Mouse (Mus musculus): ENCODE measurements around the gene Efna5. TPM values are rescaled to one million over a fixed set of nuclear protein-coding genes. Genes with fewer than 3 reads are reported as not detected.

Efna5 gene
- polyA plus RNA-seq, 1 experiment from 2014 or later = 42.2 TPM

DNA sequence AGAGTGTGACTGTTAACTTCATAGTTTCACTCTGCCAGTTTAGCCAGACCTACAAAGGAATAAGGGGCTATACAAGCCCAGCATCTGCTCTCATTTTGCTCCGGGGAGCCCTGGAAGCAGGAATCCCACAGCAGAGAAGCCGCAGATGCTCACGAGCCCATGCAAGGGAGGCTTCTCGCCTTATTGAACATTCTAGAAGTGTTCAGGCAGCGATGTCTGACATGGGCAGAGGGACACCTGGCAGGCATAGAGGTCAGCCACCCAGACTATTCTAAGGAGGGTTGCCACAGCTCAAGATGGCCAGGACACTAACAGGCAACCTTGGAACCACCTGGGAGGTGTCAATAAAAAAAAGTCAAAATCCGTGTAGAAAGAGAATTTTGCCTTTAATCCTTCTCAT lies 214.4 kb downstream of the Efna5 start:
- H3K9ac ChIP-seq (ENCODE audit: low read length) = no peak overlapping the region
- H3K36me3 ChIP-seq (ENCODE audit: control insufficient read depth, insufficient read depth, low read length) = no peaks in the 10 kb centered on the region
- ATAC-seq (replicated peaks; ENCODE audit: low FRiP score) (no peak), DNase-seq (ENCODE audit: low spot score) (no peak)
- no peaks in the 10 kb centered on the region for H3K27me3 ChIP-seq (ENCODE audit: control insufficient read depth, insufficient read depth, low read length)
- no peak overlapping the region for H3K27ac ChIP-seq (ENCODE audit: low read depth, low read length)
- no peaks in the 10 kb centered on the region for H3K4me1 ChIP-seq (replicated peaks; ENCODE audit: control insufficient read depth, insufficient read depth, low read length)
- H3K4me2 ChIP-seq (ENCODE audit: low read depth, low read length, severe bottlenecking) = no peak overlapping the region
- no peaks in the 10 kb centered on the region for H3K9me3 ChIP-seq (ENCODE audit: control insufficient read depth, low read length)
- WGBS = 83% methylated on average over 6 of the region's 6 CpGs
- no peak overlapping the region for H3K4me3 ChIP-seq (ENCODE audit: low read depth, low read length)

DNA sequence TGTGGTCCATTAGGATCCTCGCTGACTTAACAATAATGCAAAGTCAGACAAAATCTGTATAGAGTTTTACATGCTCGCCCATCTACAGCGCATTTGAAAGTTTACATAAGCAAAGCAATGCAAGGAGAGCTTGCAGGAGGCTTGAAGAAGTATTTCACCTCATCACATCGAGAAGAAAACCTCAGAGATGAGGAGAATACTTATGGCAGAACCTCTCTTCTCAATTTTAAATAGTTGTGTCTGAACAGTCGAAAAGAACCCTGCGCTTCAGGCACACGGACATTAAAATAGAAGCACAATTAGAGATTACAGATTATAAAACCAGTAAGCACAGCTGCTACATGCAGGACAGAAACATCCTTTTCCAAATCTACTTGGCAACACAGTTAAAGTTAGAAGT lies 215.3 kb downstream of the Efna5 start:
- H3K9ac ChIP-seq (ENCODE audit: low read length) = no peak overlapping the region
- no peaks in the 10 kb centered on the region for H3K9me3 ChIP-seq (ENCODE audit: control insufficient read depth, low read length)
- H3K36me3 ChIP-seq (ENCODE audit: control insufficient read depth, insufficient read depth, low read length) = no peaks in the 10 kb centered on the region
- 91% methylated on average over 7 of the region's 7 CpGs for WGBS
- DNase-seq (ENCODE audit: low spot score) (no peak), ATAC-seq (replicated peaks; ENCODE audit: low FRiP score) (no peak)
- no peak overlapping the region for H3K4me3 ChIP-seq (ENCODE audit: low read depth, low read length)
- H3K27ac ChIP-seq (ENCODE audit: low read depth, low read length) = no peak overlapping the region
- no peak overlapping the region for H3K4me2 ChIP-seq (ENCODE audit: low read depth, low read length, severe bottlenecking)
- no peaks in the 10 kb centered on the region for H3K4me1 ChIP-seq (replicated peaks; ENCODE audit: control insufficient read depth, insufficient read depth, low read length)
- no peaks in the 10 kb centered on the region for H3K27me3 ChIP-seq (ENCODE audit: control insufficient read depth, insufficient read depth, low read length)

DNA sequence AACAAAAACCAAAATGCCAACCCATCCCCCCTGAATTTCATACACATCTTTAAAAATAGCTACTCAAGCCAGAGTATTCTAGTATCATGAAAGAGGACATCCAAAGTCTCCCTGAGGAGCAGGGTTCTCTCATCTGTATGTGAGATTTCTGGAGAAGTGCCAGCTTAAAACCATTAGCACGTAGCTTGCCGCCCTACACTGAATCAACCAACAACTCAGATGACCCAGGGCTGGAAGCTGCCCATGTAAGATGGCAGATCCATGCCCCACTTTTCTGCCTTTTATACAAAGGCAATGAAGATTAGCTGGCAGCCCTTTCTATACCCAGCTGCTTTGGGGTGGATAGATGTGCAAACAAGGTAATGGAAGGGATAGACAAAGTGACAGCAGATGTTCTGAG lies 216.4 kb downstream of the Efna5 start:
- no peaks in the 10 kb centered on the region for H3K36me3 ChIP-seq (ENCODE audit: control insufficient read depth, insufficient read depth, low read length)
- peaks cover 6% of the 10 kb centered on the region for H3K4me1 ChIP-seq (replicated peaks; ENCODE audit: control insufficient read depth, insufficient read depth, low read length)
- H3K4me3 ChIP-seq (ENCODE audit: low read depth, low read length) = no peak overlapping the region
- 94% methylated on average over 2 of the region's 2 CpGs for WGBS
- no peak for ATAC-seq (replicated peaks; ENCODE audit: low FRiP score)
- DNase-seq (ENCODE audit: low spot score) = no peak
- H3K27ac ChIP-seq (ENCODE audit: low read depth, low read length) = no peak overlapping the region
- no peaks in the 10 kb centered on the region for H3K27me3 ChIP-seq (ENCODE audit: control insufficient read depth, insufficient read depth, low read length)
- no peak overlapping the region for H3K9ac ChIP-seq (ENCODE audit: low read length)
- no peak overlapping the region for H3K4me2 ChIP-seq (ENCODE audit: low read depth, low read length, severe bottlenecking)
- no peaks in the 10 kb centered on the region for H3K9me3 ChIP-seq (ENCODE audit: control insufficient read depth, low read length)

DNA sequence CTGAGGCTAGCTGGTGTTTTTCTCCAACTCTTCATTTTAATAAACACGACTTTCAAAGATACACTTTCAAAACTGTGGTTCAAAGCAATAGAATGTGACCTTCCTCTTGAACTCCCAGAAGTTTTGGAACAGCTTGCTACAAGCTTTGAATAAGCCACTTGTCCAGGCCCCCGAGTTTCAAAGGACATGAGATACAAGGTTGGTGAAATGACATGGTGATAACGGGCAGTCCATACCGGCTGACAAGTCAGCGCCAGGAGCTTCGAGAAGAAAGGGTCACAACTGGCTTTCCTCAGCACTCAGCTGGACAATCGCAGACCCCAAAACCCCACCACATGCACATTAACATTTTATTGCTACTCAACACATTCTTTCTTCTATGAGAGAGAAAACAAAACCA lies 219.3 kb downstream of the Efna5 start:
- no peak overlapping the region for H3K4me3 ChIP-seq (ENCODE audit: low read depth, low read length)
- H3K4me1 ChIP-seq (replicated peaks; ENCODE audit: control insufficient read depth, insufficient read depth, low read length) = peaks cover 7% of the 10 kb centered on the region
- no peak overlapping the region for H3K9ac ChIP-seq (ENCODE audit: low read length)
- no peak overlapping the region for H3K27ac ChIP-seq (ENCODE audit: low read depth, low read length)
- H3K4me2 ChIP-seq (ENCODE audit: low read depth, low read length, severe bottlenecking) = no peak overlapping the region
- no peaks in the 10 kb centered on the region for H3K27me3 ChIP-seq (ENCODE audit: control insufficient read depth, insufficient read depth, low read length)
- 72% methylated on average over 7 of the region's 7 CpGs for WGBS
- DNase-seq (ENCODE audit: low spot score) (no peak), ATAC-seq (replicated peaks; ENCODE audit: low FRiP score) (no peak)
- no peaks in the 10 kb centered on the region for H3K36me3 ChIP-seq (ENCODE audit: control insufficient read depth, insufficient read depth, low read length)
- H3K9me3 ChIP-seq (ENCODE audit: control insufficient read depth, low read length) = no peaks in the 10 kb centered on the region

DNA sequence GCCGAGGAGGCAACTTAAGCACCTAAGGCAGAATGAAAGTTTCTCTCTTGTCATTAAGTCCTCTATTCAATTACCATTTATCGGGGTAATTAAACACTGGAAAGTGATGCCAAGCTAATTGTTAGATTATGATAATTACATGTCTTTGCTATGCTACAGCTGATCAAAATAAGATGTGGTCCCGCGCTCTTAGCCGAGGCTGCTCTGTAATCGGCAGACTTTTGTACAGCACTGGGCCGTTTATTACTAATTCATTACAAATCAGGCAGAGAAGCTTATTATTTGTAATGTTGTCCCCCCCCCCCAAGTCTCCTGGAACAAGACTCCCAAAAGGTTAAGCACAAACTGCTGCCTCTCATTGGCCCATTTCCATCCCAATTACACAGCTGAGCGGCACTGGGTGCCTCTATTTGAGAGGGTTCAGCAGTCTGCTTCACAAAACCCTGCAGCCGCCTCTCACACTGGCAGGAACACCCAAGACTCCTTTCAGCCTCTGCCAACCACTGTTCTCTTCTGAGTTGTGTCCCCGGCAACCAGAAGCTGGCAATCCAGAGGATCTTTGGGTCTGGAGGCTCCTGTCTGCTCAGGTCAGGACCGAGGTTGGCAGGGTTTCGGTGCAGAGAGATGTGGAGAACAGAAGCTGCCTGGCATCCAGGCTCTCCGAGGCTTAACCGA lies 221.5 kb downstream of the Efna5 start:
- H3K4me2 ChIP-seq (ENCODE audit: low read depth, low read length, severe bottlenecking) = 0 out of 2 replicates have a peak overlapping the region, but pooled peaks have one; percentile 21
- H3K36me3 ChIP-seq (ENCODE audit: control insufficient read depth, insufficient read depth, low read length) = no peaks in the 10 kb centered on the region
- H3K4me1 ChIP-seq (replicated peaks; ENCODE audit: control insufficient read depth, insufficient read depth, low read length) = peaks cover 7% of the 10 kb centered on the region
- ATAC-seq (replicated peaks; ENCODE audit: low FRiP score) (peak; percentile 77), DNase-seq (ENCODE audit: low spot score) (peak; percentile 66)
- H3K27me3 ChIP-seq (ENCODE audit: control insufficient read depth, insufficient read depth, low read length) = no peaks in the 10 kb centered on the region
- no peak overlapping the region for H3K27ac ChIP-seq (ENCODE audit: low read depth, low read length)
- H3K9ac ChIP-seq (ENCODE audit: low read length) = no peak overlapping the region
- no peak overlapping the region for H3K4me3 ChIP-seq (ENCODE audit: low read depth, low read length)
- H3K9me3 ChIP-seq (ENCODE audit: control insufficient read depth, low read length) = no peaks in the 10 kb centered on the region
- 45% methylated on average over 14 of the region's 14 CpGs for WGBS

DNA sequence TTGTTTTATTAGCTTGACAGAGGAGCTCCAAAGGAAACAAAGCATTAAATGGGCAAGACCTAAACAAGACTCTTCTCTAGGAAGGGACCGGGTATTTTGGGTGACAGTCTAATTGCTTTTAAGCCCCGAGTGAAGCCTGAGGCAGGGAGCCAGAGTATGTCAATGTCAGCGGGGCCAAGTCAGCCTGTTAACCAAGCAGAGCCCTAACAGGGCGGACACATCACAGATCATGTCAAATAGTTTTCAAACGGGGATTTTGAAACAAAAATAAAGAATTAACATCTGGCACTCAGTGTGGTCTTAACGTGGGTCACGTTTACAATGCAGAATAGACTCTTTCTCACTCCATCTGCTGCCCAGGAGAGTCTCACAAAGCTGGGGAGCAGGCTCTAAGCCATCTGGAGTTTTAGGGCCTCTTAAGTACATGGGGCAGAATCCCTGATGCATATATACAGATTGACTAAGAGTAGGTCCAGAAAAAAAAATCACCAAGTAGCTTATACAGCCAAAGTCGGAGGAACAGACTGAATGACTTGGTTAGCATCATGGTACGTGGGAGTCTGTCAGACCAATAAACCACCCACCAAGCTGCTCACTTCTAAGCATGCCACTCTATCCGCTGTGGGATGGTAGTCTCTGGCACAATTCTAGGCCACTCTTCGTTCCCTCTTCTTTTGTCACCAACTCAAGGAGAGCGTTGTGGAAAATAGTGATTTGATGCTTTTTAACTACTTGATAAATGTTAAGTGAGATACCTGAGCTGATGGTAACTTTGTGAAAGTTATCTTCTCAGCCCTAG lies 223.1 kb downstream of the Efna5 start:
- Histone ChIP-seq H3K9me3 (ENCODE audit: control insufficient read depth, low read length) (no peaks in the 10 kb centered on the region), H3K36me3 (ENCODE audit: control insufficient read depth, insufficient read depth, low read length) (no peaks in the 10 kb centered on the region), H3K4me1 (replicated peaks; ENCODE audit: control insufficient read depth, insufficient read depth, low read length) (peaks cover 7% of the 10 kb centered on the region), H3K9ac (ENCODE audit: low read length) (no peak overlapping the region), H3K27me3 (ENCODE audit: control insufficient read depth, insufficient read depth, low read length) (no peaks in the 10 kb centered on the region), H3K4me3 (ENCODE audit: low read depth, low read length) (no peak overlapping the region), H3K4me2 (ENCODE audit: low read depth, low read length, severe bottlenecking) (no peak overlapping the region), H3K27ac (ENCODE audit: low read depth, low read length) (no peak overlapping the region)
- ATAC-seq (replicated peaks; ENCODE audit: low FRiP score) (0 out of 2 replicates have a peak, but pooled peaks have one; percentile 13), DNase-seq (ENCODE audit: low spot score) (no peak)
- 60% methylated on average over 12 of the region's 12 CpGs for WGBS

DNA sequence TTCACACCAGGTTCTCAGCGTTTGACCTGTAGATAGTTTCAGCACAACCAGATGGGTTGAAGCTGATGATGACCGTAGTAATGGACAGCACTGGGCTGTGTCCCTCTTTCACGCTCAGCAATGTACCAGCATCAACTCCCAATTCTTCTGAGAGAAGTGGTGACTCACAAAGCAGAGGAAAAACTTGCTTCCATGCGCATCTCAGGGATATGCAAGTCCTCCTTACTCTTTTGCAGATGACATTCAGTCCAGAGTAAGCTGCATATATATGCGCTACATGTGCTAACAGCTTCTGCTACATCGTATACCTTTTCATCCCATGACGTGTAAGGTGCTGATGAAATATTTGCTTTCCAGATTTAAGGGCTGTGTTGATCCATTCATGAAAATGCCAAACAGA lies 224.1 kb downstream of the Efna5 start:
- no peaks in the 10 kb centered on the region for H3K9me3 ChIP-seq (ENCODE audit: control insufficient read depth, low read length)
- no peak overlapping the region for H3K9ac ChIP-seq (ENCODE audit: low read length)
- no peak for ATAC-seq (replicated peaks; ENCODE audit: low FRiP score)
- no peak for DNase-seq (ENCODE audit: low spot score)
- no peaks in the 10 kb centered on the region for H3K36me3 ChIP-seq (ENCODE audit: control insufficient read depth, insufficient read depth, low read length)
- H3K4me1 ChIP-seq (replicated peaks; ENCODE audit: control insufficient read depth, insufficient read depth, low read length) = peaks cover 7% of the 10 kb centered on the region
- no peak overlapping the region for H3K4me2 ChIP-seq (ENCODE audit: low read depth, low read length, severe bottlenecking)
- no peak overlapping the region for H3K27ac ChIP-seq (ENCODE audit: low read depth, low read length)
- WGBS = 85% methylated on average over 7 of the region's 7 CpGs
- H3K4me3 ChIP-seq (ENCODE audit: low read depth, low read length) = no peak overlapping the region
- H3K27me3 ChIP-seq (ENCODE audit: control insufficient read depth, insufficient read depth, low read length) = no peaks in the 10 kb centered on the region

DNA sequence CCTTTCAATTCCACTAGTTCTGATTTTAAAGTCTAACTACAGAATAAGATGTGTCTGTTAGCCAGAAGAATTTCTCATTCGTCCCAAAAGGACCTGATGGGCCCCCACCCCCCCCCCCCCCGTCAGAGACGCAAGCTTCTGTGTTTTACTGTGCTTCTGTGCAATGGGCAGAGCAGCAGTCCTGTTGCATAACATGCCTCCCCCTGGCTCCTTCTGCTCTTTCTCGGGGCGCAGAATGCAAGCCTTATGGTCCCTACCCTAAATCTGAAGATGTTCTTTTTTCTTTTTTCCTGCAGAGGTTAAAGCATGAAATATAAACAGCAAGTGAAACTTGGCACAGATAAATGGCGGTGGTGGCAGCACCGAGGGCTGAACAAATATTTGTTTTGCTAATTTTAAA lies 224.5 kb downstream of the Efna5 start:
- ATAC-seq (replicated peaks; ENCODE audit: low FRiP score) = no peak
- H3K36me3 ChIP-seq (ENCODE audit: control insufficient read depth, insufficient read depth, low read length) = no peaks in the 10 kb centered on the region
- no peaks in the 10 kb centered on the region for H3K27me3 ChIP-seq (ENCODE audit: control insufficient read depth, insufficient read depth, low read length)
- no peak overlapping the region for H3K4me3 ChIP-seq (ENCODE audit: low read depth, low read length)
- WGBS = 81% methylated on average over 7 of the region's 7 CpGs
- peaks cover 7% of the 10 kb centered on the region for H3K4me1 ChIP-seq (replicated peaks; ENCODE audit: control insufficient read depth, insufficient read depth, low read length)
- DNase-seq (ENCODE audit: low spot score) = no peak
- no peak overlapping the region for H3K27ac ChIP-seq (ENCODE audit: low read depth, low read length)
- no peaks in the 10 kb centered on the region for H3K9me3 ChIP-seq (ENCODE audit: control insufficient read depth, low read length)
- H3K9ac ChIP-seq (ENCODE audit: low read length) = no peak overlapping the region
- no peak overlapping the region for H3K4me2 ChIP-seq (ENCODE audit: low read depth, low read length, severe bottlenecking)
